Mouse (Mus musculus) brain, adult 2 months (tissue): ENCODE measurements at regions not wholly inside any gene's neighbourhood (a gene's known extent, or its start where the extent isn't known, plus 50 kb on each side); places are given as distances from the start of the nearest gene placed in this dataset.

Source experiments
- DNase-seq: peaks from one replicate; pipeline ENCODE4 v3.0.0; 2011; ENCODE audit warnings: low read depth, low spot score

DNA sequence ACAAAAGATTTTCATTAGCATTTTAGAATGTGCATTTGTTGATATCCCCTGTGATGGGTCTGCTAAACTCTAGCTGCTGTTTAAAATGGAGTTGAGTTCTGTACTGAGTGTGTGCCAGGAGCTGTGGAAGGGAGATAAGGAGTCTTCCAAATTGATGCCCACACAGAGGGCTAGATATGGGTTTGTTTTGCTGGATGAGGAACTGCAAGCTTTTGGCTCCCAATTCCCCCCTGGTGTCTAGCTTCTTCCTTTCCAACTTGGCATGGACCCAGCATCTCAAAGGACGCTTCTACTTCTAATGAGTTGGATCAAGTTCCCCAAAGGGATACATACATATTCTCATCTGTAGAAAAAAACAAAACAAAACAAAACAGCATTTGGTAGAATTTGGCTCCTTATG lies 577.0 kb upstream of the Large1 start:
- peak; percentile 77 for DNase-seq

DNA sequence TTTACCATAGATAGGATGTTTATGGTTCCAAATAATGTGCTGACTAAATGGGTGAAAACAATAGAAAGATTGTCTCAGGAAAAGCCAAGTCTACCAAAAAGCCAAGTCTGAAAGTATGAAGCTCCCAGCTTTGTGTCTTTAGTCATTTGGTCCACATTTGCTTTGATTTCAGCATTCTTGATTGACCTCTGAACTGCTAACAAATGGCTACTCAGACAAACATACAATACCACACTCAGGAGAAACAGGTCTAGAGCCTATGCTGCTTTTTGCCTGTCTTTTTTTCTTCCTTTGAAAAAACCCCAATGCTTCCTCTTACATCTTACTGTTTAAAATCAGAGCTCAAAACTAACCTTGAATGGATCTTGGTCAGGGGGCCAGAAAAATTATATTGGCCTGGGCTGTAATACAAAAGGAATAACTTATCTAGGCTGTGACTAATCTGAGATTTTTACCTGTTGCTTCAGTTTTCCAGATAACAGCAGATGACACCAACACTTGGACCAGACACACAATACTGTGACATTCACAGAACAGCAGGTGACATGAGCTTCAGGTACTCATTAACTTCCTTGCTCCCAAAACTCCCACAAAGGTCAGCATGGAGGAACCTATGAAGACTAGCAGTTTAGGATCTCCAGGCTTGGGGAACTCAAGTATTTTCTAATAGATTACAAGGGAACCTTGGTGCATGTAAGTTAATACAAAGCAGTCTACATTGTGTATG lies 572.3 kb upstream of the Large1 start:
- DNase-seq = no peak

DNA sequence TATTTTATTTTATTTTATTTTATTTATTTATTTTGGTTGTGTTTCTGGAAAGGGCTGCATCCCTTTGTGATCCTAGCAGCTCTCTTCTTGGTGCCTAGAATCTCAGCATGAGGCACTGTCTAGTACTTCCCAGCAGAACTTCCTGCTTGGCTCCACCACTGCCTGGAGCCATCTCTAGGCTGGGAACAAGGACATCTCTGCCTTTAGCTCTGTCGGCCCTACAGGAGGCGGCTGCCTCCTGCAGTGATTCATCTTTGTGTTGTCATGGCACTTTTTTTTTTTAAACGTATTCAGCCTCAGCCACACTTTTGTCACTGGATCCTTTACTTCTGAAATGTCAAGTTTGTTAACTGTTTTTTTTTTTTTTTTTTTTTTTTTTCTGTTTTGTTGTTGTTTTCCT lies 569.8 kb upstream of the Large1 start:
- peak; percentile 73 for DNase-seq

DNA sequence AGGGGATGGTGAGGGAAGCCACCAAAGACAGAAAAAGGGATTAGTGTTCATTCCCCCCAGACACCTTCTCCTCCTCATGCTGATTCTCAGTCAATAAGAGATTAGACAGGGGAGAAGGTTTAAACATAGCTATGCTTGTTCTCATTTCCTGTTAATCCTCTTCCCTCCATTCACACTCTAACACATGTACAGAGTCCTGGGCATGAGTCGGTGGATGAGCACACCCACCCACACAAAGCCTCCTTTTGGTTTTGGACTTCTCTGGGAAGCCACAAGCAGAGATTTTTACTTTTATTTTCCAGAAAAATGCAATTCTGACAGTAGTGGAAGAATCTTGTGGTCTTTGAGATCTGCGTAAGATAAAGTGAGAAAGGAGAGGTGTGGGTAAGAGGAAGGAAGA lies 567.8 kb upstream of the Large1 start:
- DNase-seq = peak; percentile 69

DNA sequence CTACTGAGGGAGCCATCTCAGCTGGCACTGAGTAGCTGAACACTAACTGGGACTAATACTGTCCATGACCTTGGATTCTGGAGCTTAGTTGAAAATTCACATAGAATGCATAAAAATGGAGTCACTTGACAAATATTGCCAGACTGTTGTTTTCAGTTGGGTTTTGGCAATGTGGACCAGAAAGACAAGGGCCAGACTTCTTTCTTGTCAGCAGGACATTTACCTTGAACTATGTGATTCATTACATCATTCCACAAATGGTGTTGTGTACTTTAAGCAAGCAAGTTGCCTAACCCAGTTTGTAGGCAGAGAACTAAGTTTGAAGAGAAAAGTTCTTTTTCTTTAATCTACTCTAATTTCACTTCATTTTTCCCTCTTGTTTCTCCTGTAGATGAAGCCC lies 567.2 kb upstream of the Large1 start:
- DNase-seq = no peak

DNA sequence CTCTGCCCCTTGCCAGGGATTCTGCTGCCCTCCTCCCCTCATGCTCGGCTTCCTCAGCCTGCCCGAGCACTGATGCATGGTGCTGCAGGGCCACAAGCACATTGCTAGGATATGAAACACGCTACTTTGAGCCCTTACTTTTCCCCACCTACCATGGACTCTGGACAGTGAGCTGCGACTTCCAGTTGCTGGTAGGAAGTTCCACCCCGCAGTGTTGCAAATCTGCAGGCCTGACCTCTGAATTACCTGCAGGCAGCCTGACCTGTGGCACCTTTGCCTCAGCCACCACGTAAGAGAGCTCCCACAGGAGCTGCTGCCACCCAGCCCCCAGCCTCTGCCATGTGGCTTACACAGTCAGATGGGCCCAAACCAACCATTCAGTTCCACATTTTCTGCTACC lies 551.7 kb upstream of the Large1 start:
- DNase-seq = no peak

DNA sequence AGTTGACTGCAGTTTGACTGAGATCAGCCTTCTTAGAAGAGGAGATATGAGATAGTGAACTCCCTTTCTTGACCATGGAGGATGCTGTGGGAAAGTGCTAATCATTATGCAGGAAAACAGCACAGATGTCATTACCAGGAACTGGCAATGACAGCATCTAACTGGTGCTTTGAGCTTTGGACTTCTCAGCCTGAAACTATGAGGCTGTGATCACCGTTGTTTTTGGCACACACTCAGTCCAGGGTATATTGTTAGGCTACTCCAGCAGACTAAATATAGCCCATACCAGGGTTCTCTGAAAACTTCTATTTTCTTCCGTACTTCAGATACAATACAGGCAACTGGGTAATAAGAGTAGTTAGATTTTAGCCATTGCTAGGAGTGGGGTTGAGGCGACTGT lies 550.5 kb upstream of the Large1 start:
- no peak for DNase-seq

DNA sequence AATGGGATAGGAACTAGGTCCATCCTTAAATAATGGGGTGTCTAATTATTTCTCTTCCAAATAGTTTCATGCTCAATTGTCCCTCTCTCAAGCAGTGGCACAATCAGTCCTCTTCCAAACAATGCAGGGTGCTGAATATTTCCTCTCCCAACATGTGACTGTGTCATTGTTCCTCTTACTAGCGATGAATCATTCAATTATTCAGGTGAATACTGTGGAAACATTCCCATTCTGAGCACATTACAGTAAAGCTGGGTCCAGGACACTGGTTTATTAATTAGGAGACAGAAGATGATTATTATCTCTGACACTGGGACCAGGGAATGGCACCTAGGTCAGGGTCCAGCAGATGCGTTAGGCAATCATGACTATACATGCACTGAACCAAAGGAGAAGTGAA lies 532.6 kb upstream of the Large1 start:
- DNase-seq = no peak

DNA sequence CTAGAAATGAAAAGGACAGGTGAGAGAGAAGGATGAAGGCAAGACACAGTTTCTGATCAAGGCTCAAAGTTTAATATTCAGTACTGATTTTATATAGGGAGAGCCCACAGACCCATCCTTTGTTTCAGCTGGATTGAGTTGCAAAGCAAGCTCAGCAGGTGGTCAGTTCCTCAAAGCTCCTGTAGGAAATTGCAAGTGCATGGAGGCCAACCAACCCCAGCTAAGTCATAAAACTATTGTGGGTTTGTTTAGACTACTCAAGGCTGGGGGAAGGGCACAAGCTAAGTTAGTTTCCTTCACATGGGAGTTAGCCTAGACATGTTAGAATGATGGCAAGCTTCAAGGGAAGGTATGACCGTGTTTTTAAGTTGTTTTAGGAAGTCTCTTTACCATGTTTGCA lies 528.3 kb upstream of the Large1 start:
- no peak for DNase-seq
